Mouse (Mus musculus) lung, embryonic 14.5 days (tissue): ENCODE measurements around the gene Trp53bp1. TPM values are rescaled to one million over a fixed set of nuclear protein-coding genes. Genes with fewer than 3 reads are reported as not detected.

Experiments
- ATAC-seq: fragments of 200-750 bp; cut with Nextera tagmentation; 2 replicates; pipeline ENCODE4 v1.8.0; 2017; ENCODE audit warnings: mild to moderate bottlenecking, moderate TSS enrichment, moderate library complexity; ENCODE audit not compliant: insufficient read depth
- DNase-seq: peaks from one replicate; pipeline ENCODE4 v3.0.0-alpha.2; 2015
- H3K27ac ChIP-seq: fragments of 300-500 bp; sonication (generic); 2 replicates; pipeline ENCODE4 v1.5.1; 2014; ENCODE audit warnings: low read depth, mild to moderate bottlenecking, moderate library complexity
- H3K27me3 ChIP-seq: fragments of 300-500 bp; sonication (generic); 2 replicates; pipeline ENCODE4 v1.6.1; 2014; ENCODE audit warnings: low read length, control low read depth; ENCODE audit not compliant: insufficient read depth
- H3K36me3 ChIP-seq: fragments of 300-500 bp; sonication (generic); 2 replicates; pipeline ENCODE4 v1.6.1; 2014; ENCODE audit warnings: control low read depth; ENCODE audit not compliant: insufficient read depth
- H3K4me1 ChIP-seq: fragments of 300-500 bp; sonication (generic); 2 replicates; pipeline ENCODE4 v1.6.1; 2014; ENCODE audit warnings: antibody characterized with exemption, control low read depth; ENCODE audit not compliant: insufficient read depth
- H3K4me2 ChIP-seq: fragments of 300-500 bp; sonication (generic); 2 replicates; pipeline ENCODE4 v1.6.1; 2014; ENCODE audit warnings: mild to moderate bottlenecking
- H3K4me3 ChIP-seq: fragments of 300-500 bp; sonication (generic); 2 replicates; pipeline ENCODE4 v1.5.1; 2014; ENCODE audit warnings: low read depth, low read length
- H3K9ac ChIP-seq: fragments of 300-500 bp; sonication (generic); 2 replicates; pipeline ENCODE4 v1.6.1; 2014
- H3K9me3 ChIP-seq: fragments of 300-500 bp; sonication (generic); 2 replicates; pipeline ENCODE4 v1.6.1; 2016; ENCODE audit warnings: low read depth, low read length, control low read depth
- CTCF ChIP-seq: IDR thresholded peaks from 2 replicates; pipeline ENCODE4 v1.5.1; 2016; ENCODE audit warnings: antibody characterized with exemption, low read depth
- WGBS: fragments of 180-500 bp; shearing (Covaris S2); extraction: QIAGEN DNeasy Blood & Tissue Kit; methylation state at CpG from one replicate; pipeline ENCODE4 v1.1.7; 2014; 5-methylcytosine and 5-hydroxymethylcytosine counted together
- polyA plus RNA-seq: library from polyadenylated mRNA; unstranded; fragments of >200 nt; fragmentation: Nextera tagmentation; extraction: Ambion mirVana; gene quantifications from 2 replicates; pipeline ENCODE4 v1.2.1, GENCODE M21; 2014

Trp53bp1 gene
- polyA plus RNA-seq, 1 experiment from 2014 or later = 73.6 TPM

DNA sequence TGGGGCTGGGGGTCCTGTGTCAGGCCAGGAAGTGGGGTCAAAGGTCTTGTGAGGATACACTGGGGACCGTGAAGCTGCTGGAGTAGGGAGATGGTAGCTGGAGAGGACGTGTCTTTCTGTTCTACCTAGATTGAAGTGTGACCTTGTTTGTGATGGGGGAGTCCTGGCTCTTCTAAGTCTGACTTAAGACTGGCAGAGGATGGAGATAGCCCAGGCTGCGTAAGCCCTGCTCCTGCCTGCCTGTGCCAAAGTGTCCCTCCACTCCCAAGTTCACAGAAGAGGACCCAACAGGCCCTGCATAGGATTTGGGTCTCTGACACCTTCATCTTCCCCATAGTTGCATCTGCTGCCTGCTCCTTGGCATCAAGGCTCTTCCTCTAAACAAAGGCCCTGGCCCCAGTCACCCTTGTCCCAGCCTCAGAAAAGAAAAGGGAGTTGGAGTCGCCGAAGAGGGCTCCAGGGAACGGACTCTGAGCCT is 25.6 kb upstream of the Trp53bp1 start:
- DNase-seq (no peak), ATAC-seq (no peak)
- H3K27ac ChIP-seq = no peak overlapping the region
- peak overlapping the region; percentile 32 for H3K4me3 ChIP-seq
- H3K27me3 ChIP-seq = peaks cover 17% of the 10 kb centered on the region; the same call in 1 of the 2 replicates
- 16% methylated on average over 6 of the region's 6 CpGs for WGBS
- no peak overlapping the region for H3K9ac ChIP-seq
- peak overlapping the region; percentile 75 for H3K4me2 ChIP-seq
- H3K9me3 ChIP-seq = no peaks in the 10 kb centered on the region
- TF ChIP-seq CTCF = no peak
- H3K36me3 ChIP-seq = no peaks in the 10 kb centered on the region
- H3K4me1 ChIP-seq = peaks cover 17% of the 10 kb centered on the region

DNA sequence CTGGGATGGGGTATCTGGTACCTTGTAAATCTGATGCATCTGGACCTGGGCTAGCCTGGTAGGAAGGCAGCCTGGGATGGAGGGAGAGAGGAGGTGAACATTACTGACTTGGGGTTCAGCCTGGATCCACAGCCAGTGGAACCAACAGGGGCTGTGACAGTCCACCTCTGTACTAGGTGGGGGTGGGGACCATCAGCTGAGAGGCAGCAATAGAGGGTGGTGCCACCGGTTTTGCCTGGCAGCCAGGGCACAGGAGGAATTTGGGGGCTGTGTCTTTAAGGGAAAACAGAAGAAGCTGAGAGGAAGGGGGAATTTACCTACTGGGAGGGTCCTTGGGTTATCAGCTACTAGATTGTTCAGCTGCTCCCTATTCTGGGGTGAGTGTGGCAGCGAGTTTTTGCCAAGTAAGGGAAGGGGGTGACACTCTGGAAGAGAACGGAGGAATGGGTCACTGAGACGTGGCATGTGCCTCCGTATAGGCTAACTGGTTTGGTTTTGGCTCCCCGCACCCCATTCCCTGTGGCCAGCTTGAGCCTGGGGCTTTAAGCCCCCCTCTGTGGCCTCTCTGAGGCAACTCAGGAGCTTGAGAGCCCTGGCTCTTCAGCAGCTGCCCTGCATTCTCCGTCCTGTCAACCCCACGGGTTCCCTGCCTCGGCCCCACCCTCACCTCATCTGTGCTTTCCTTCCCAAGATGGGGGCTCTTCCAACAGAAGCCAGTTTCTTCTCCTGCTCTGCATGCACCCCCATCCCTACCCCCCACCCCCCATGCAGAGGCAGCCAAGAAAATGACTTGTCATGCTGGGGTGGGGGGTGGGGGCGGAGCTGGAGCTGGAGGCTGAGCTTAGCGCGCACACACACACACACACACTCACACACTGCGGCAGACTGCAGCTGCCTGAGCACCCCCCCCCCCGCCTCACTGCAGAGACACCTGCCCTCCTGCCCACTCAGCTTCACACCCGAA is 24.7 kb upstream of the Trp53bp1 start:
- Histone ChIP-seq H3K9me3 (no peaks in the 10 kb centered on the region), H3K36me3 (no peaks in the 10 kb centered on the region), H3K27me3 (peaks cover 19% of the 10 kb centered on the region; the same call in 1 of the 2 replicates), H3K4me3 (peak overlapping the region; percentile 32), H3K9ac (peak overlapping the region; percentile 30), H3K4me2 (peak overlapping the region; percentile 75), H3K27ac (no peak overlapping the region), H3K4me1 (peaks cover 17% of the 10 kb centered on the region)
- no peak for TF ChIP-seq CTCF
- DNase-seq = peak; percentile 57
- WGBS = under 1% methylated on average over 15 of the region's 15 CpGs
- peak; percentile 29; the same call in 1 of the 2 replicates for ATAC-seq

DNA sequence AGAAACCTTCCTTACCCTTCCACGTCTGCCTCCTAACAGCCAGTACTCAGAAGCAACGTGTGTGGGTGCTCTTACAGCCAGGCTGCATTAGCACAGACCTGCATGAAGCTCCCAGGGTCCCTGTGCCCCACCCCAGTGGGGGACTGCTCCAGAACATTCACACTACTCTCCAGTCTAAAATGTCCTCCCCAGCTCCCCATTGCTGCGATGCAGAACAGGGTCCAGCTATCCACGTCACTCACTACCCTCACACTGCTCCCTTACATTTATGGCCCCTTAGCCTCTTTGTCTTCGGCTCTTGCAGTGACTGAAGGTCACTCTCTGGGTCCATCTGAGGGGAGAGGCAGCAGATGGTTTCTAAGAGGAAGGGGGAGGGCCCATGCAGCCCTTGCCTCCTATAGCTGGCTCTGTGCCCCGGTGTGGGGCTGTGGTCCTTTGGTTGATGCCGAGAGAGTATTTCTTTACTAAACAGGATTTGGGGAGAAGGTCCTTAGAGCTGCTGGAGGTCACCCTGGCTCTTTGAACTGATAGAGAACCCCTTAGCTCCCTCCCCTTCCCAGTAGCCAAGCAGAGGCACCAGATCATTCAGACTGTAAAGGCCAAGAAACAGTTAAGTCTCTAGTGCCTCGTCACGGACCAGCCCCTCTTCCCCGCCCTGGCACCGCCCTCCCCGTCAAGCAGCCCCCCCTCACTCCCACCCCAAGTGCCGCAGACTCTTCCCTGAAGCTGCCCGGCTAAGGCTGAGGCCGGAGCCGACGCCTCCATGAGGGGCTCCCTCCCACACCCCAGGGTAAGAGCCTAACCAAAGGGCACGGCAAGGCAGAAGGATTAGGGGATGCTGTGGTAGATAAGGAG is 23.8 kb upstream of the Trp53bp1 start:
- peak; percentile 75 for DNase-seq
- Histone ChIP-seq H3K27me3 (peaks cover 28% of the 10 kb centered on the region), H3K4me3 (peak overlapping the region; percentile 32), H3K27ac (peak overlapping the region; percentile 42; the same call in 1 of the 2 replicates), H3K4me2 (peak overlapping the region; percentile 75), H3K9me3 (no peaks in the 10 kb centered on the region), H3K36me3 (no peaks in the 10 kb centered on the region), H3K9ac (peak overlapping the region; percentile 30; the same call in 1 of the 2 replicates), H3K4me1 (peaks cover 17% of the 10 kb centered on the region)
- peak; percentile 86 for ATAC-seq
- WGBS = under 1% methylated on average over 17 of the region's 18 CpGs
- TF ChIP-seq CTCF = no peak

DNA sequence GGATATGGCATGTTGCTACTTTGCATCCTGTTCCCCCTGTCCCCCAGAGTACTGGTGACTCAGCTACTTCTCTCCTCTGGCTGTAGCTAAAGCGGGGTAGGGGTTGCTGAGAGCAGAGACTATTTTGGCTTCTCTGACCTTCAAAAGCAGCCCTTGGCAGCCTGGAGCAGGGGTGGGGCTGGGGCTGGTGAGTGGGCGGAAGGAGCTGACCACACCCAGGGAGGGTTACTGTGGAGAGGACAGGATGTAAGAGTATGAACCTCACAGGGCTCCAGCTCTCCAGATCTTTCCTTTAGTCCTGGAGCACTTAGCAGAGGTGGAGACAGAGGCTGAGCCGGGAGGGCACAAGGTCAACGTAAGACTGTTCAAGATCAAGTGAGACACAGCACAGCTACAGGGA is 23.0 kb upstream of the Trp53bp1 start:
- peaks cover 32% of the 10 kb centered on the region for H3K27me3 ChIP-seq
- H3K4me3 ChIP-seq = peak overlapping the region; percentile 32; the same call in 1 of the 2 replicates
- ATAC-seq (no peak), DNase-seq (no peak)
- no peak for TF ChIP-seq CTCF
- peaks cover 19% of the 10 kb centered on the region for H3K4me1 ChIP-seq
- H3K4me2 ChIP-seq = peak overlapping the region; percentile 75
- 21% methylated on average over 4 of the region's 4 CpGs for WGBS
- peak overlapping the region; percentile 30; the same call in 1 of the 2 replicates for H3K9ac ChIP-seq
- H3K36me3 ChIP-seq = no peaks in the 10 kb centered on the region
- H3K27ac ChIP-seq = peak overlapping the region; percentile 13; the same call in 1 of the 2 replicates
- no peaks in the 10 kb centered on the region for H3K9me3 ChIP-seq

DNA sequence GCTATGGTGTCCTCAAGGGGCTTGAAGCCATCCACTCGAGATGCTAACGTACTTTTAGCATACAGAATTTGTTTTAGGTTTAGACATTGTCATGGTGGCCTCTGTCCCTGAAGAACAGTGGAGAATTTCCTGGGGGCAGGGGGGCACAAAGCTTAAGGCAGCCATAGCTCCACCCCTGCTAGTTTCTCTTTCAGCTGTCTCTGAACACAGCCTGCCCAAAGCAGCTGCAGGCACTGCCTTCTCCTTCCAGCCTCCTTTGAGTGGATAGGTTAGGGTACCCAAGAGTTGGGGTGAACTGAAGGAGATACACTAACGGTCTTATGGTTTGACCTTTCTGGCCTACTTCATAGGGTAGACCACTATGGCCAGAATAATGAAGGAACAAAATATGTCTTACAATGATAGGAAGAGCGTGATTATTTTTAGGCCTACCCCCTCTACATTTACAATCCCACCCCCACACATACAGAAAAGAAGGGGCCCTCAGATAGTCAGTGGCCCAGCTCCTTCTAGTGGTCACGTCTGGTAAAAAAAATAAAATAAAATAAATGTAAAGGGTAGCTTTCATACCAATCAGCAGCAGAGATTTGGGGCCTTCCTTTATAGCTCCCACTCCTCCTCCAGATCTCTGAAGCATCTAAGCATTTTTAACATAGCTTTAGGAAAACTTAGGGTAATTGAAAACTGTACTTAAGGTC is 21.3 kb upstream of the Trp53bp1 start:
- ATAC-seq = no peak
- no peak overlapping the region for H3K4me2 ChIP-seq
- H3K27ac ChIP-seq = no peak overlapping the region
- peaks cover 19% of the 10 kb centered on the region for H3K4me1 ChIP-seq
- 65% methylated on average over 5 of the region's 5 CpGs for WGBS
- no peaks in the 10 kb centered on the region for H3K9me3 ChIP-seq
- no peak overlapping the region for H3K4me3 ChIP-seq
- H3K27me3 ChIP-seq = peaks cover 35% of the 10 kb centered on the region
- no peak overlapping the region for H3K9ac ChIP-seq
- peak; percentile 24; the same call in 1 of the 2 replicates for TF ChIP-seq CTCF
- no peak for DNase-seq
- no peaks in the 10 kb centered on the region for H3K36me3 ChIP-seq
